Mouse (Mus musculus): ENCODE data around the gene Uspl1. TPM values are rescaled to one million over a fixed set of nuclear protein-coding genes. Genes with fewer than 3 reads are reported as not detected.

Uspl1 gene
- polyA plus RNA-seq, 1 experiment from 2014 or later = 16.9 TPM

- WGBS = 81% methylated on average over 4 of the region's 4 CpGs
- no peak overlapping the region for H3K9ac ChIP-seq (ENCODE audit: low read depth, low read length)
- H3K4me1 ChIP-seq (replicated peaks; ENCODE audit: control insufficient read depth, insufficient read depth, low read length) = no peaks in the 10 kb centered on the region
- peaks cover 55% of the 10 kb centered on the region for H3K36me3 ChIP-seq (ENCODE audit: control insufficient read depth, insufficient read depth)
- H3K9me3 ChIP-seq (ENCODE audit: control insufficient read depth) = no peaks in the 10 kb centered on the region
- no peaks in the 10 kb centered on the region for H3K27me3 ChIP-seq (replicated peaks; ENCODE audit: control insufficient read depth, insufficient read depth, low read length)
- no peak overlapping the region for H3K4me3 ChIP-seq (ENCODE audit: low read depth, low read length)
- no peak for TF ChIP-seq CTCF (IDR thresholded peaks at IDR 0.05; ENCODE audit: low read depth)
- no peak for ATAC-seq
- 0 out of 2 replicates have a peak overlapping the region, but pooled peaks have one; percentile 28 for H3K27ac ChIP-seq (ENCODE audit: low read depth, low read length)
- H3K4me2 ChIP-seq (replicated peaks; ENCODE audit: low read depth) = no peak overlapping the region
These were observed 19.7 kb downstream of the Uspl1 start for GRCm38 (mm10) chr5:149203796-149204375.

GRCm38 (mm10) chr5:149204822-149205221 lies 20.7 kb downstream of the Uspl1 start:
- 75% methylated on average over 7 of the region's 7 CpGs for WGBS
- TF ChIP-seq CTCF (IDR thresholded peaks at IDR 0.05; ENCODE audit: low read depth) = no peak
- Histone ChIP-seq H3K4me2 (replicated peaks; ENCODE audit: low read depth) (no peak overlapping the region), H3K4me3 (ENCODE audit: low read depth, low read length) (no peak overlapping the region), H3K9me3 (ENCODE audit: control insufficient read depth) (no peaks in the 10 kb centered on the region), H3K27ac (ENCODE audit: low read depth, low read length) (peak overlapping the region; percentile 28), H3K27me3 (replicated peaks; ENCODE audit: control insufficient read depth, insufficient read depth, low read length) (no peaks in the 10 kb centered on the region), H3K9ac (ENCODE audit: low read depth, low read length) (no peak overlapping the region), H3K36me3 (ENCODE audit: control insufficient read depth, insufficient read depth) (peaks cover 52% of the 10 kb centered on the region), H3K4me1 (replicated peaks; ENCODE audit: control insufficient read depth, insufficient read depth, low read length) (no peaks in the 10 kb centered on the region)
- peak; percentile 51; the same call in 1 of the 2 replicates for ATAC-seq

DNA sequence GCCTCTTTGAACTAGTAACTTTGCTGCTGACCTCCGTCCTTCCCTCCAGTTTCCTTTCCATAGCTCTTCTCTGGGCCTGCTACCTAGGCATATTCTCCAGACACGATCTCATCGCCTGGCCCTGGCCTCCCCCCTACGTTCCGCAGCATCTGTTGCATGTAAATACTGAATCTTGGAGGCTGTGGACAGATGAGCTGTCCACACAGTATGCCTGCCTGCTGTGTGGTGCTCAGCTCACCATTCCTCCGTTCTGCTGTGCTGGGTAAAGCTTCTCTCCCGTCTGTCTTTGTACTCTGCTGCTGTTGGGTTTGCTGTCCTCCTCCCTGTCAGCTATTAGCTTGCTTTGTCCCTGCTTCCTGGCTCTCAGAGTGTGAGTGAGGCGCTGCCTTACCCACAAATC lies 21.1 kb downstream of the Uspl1 start:
- 0 out of 2 replicates have a peak overlapping the region, but pooled peaks have one; percentile 21 for H3K27ac ChIP-seq (ENCODE audit: low read depth, low read length)
- H3K27me3 ChIP-seq (replicated peaks; ENCODE audit: control insufficient read depth, insufficient read depth, low read length) = no peaks in the 10 kb centered on the region
- WGBS = 80% methylated on average over 8 of the region's 8 CpGs
- no peaks in the 10 kb centered on the region for H3K4me1 ChIP-seq (replicated peaks; ENCODE audit: control insufficient read depth, insufficient read depth, low read length)
- peaks cover 57% of the 10 kb centered on the region for H3K36me3 ChIP-seq (ENCODE audit: control insufficient read depth, insufficient read depth)
- no peak overlapping the region for H3K9ac ChIP-seq (ENCODE audit: low read depth, low read length)
- ATAC-seq = no peak
- H3K9me3 ChIP-seq (ENCODE audit: control insufficient read depth) = no peaks in the 10 kb centered on the region
- no peak overlapping the region for H3K4me3 ChIP-seq (ENCODE audit: low read depth, low read length)
- H3K4me2 ChIP-seq (replicated peaks; ENCODE audit: low read depth) = no peak overlapping the region
- TF ChIP-seq CTCF (IDR thresholded peaks at IDR 0.05; ENCODE audit: low read depth) = no peak

DNA sequence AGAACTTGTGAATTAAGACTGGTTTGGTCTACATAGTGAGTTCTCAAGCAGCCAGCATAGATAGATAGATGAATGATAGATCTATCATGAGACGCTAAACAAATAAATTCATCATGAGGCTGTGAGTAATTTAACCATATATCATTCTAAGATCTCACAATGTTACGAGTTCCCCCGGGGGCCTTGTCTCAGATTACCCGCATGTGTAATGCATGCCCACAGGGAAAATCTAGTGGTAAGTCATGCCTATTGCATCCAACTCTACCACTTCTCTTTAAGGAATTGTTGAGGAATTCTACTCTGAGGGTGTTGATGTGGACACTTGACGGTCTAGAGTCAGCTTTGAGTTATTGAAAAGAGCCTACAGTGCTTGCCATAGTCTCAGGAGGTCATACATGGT lies 22.1 kb downstream of the Uspl1 start:
- no peak overlapping the region for H3K27ac ChIP-seq (ENCODE audit: low read depth, low read length)
- no peak for ATAC-seq
- no peak overlapping the region for H3K9ac ChIP-seq (ENCODE audit: low read depth, low read length)
- no peaks in the 10 kb centered on the region for H3K4me1 ChIP-seq (replicated peaks; ENCODE audit: control insufficient read depth, insufficient read depth, low read length)
- H3K9me3 ChIP-seq (ENCODE audit: control insufficient read depth) = no peaks in the 10 kb centered on the region
- H3K36me3 ChIP-seq (ENCODE audit: control insufficient read depth, insufficient read depth) = peaks cover 64% of the 10 kb centered on the region
- H3K27me3 ChIP-seq (replicated peaks; ENCODE audit: control insufficient read depth, insufficient read depth, low read length) = no peaks in the 10 kb centered on the region
- WGBS = 91% methylated on average over 5 of the region's 5 CpGs
- no peak for TF ChIP-seq CTCF (IDR thresholded peaks at IDR 0.05; ENCODE audit: low read depth)
- no peak overlapping the region for H3K4me2 ChIP-seq (replicated peaks; ENCODE audit: low read depth)
- no peak overlapping the region for H3K4me3 ChIP-seq (ENCODE audit: low read depth, low read length)

GRCm38 (mm10) chr5:149207661-149208060 lies 23.5 kb downstream of the Uspl1 start:
- H3K4me3 ChIP-seq (ENCODE audit: low read depth, low read length) = no peak overlapping the region
- no peak for ATAC-seq
- no peak for TF ChIP-seq CTCF (IDR thresholded peaks at IDR 0.05; ENCODE audit: low read depth)
- 81% methylated on average over 6 of the region's 6 CpGs for WGBS
- peaks cover 64% of the 10 kb centered on the region for H3K36me3 ChIP-seq (ENCODE audit: control insufficient read depth, insufficient read depth)
- H3K27ac ChIP-seq (ENCODE audit: low read depth, low read length) = no peak overlapping the region
- H3K4me1 ChIP-seq (replicated peaks; ENCODE audit: control insufficient read depth, insufficient read depth, low read length) = no peaks in the 10 kb centered on the region
- H3K9me3 ChIP-seq (ENCODE audit: control insufficient read depth) = no peaks in the 10 kb centered on the region
- H3K27me3 ChIP-seq (replicated peaks; ENCODE audit: control insufficient read depth, insufficient read depth, low read length) = no peaks in the 10 kb centered on the region
- no peak overlapping the region for H3K4me2 ChIP-seq (replicated peaks; ENCODE audit: low read depth)
- H3K9ac ChIP-seq (ENCODE audit: low read depth, low read length) = no peak overlapping the region

GRCm38 (mm10) chr5:149208776-149209175 lies 24.6 kb downstream of the Uspl1 start:
- no peak overlapping the region for H3K9ac ChIP-seq (ENCODE audit: low read depth, low read length)
- H3K27me3 ChIP-seq (replicated peaks; ENCODE audit: control insufficient read depth, insufficient read depth, low read length) = no peaks in the 10 kb centered on the region
- no peak overlapping the region for H3K27ac ChIP-seq (ENCODE audit: low read depth, low read length)
- no peaks in the 10 kb centered on the region for H3K9me3 ChIP-seq (ENCODE audit: control insufficient read depth)
- no peak for ATAC-seq
- H3K36me3 ChIP-seq (ENCODE audit: control insufficient read depth, insufficient read depth) = peaks cover 67% of the 10 kb centered on the region
- 83% methylated on average over 7 of the region's 7 CpGs for WGBS
- H3K4me1 ChIP-seq (replicated peaks; ENCODE audit: control insufficient read depth, insufficient read depth, low read length) = no peaks in the 10 kb centered on the region
- no peak overlapping the region for H3K4me3 ChIP-seq (ENCODE audit: low read depth, low read length)
- no peak overlapping the region for H3K4me2 ChIP-seq (replicated peaks; ENCODE audit: low read depth)
- TF ChIP-seq CTCF (IDR thresholded peaks at IDR 0.05; ENCODE audit: low read depth) = no peak

Measured in intestine, postnatal 0 days (tissue).